Comparison of ENCODE assay signal across 11 mouse cellular contexts in genomic region chr17:10001071-10001591, GRCm38 (mm10).
A peak's percentile ranks its signal among the peaks of the same experiment; 100 is the strongest.
DNase-seq lines count a peak whose midpoint lies in the region; TF ChIP-seq lines count a peak whose summit lies in the region.
"Had no signal": no experiment of that assay in that cellular context is flagged by ENCODE, and none has a peak within 500 bp of the region (broad histone marks: within the 10 kb centered on the region; RNA-seq: fewer than 3 reads in every experiment).

No protein-coding gene starts in this region.

- DNase-seq in left cerebral cortex, postnatal 25 days (ENCODE audit: low spot score in 2 of 2): peak; percentile 12 to 30
- DNase-seq in left cerebral cortex, postnatal 4 days: no peak
- peak; percentile 35 for DNase-seq in gastrocnemius, postnatal 10 days
- peak; percentile 62 for DNase-seq in kidney, postnatal 10 days
- DNase-seq in ovary, postnatal 36 days (ENCODE audit: low spot score): peak; percentile 28
- DNase-seq in thymus, adult 2 months: no peak
- DNase-seq in forebrain, embryonic 10.5 days (ENCODE audit: extremely low spot score, low spot score): no peak
- no peak for DNase-seq in thymus, postnatal 36 days
- DNase-seq: cerebellum, adult 11-12 months had no signal

- H3K4me3 ChIP-seq in thymus, adult 2 months (ENCODE audit: control insufficient read depth, insufficient read depth, low read length): no peak overlapping the region
- H3K4me3 ChIP-seq in forebrain, embryonic 10.5 days: no peak overlapping the region
- H3K4me3 ChIP-seq: limb, embryonic 12.5 days; neural tube, embryonic 12.5 days had no signal

- TF ChIP-seq CTCF in thymus, adult 2 months (IDR thresholded peaks at IDR 0.05; ENCODE audit: borderline replicate concordance, control insufficient read depth, extremely low read depth, insufficient read depth, low read length, poor library complexity): no peak

- WGBS in thymus, adult 2 months: 93% methylated on average over 7 of the region's 7 CpGs
- WGBS in forebrain, embryonic 10.5 days: 87% methylated on average over 7 of the region's 7 CpGs

- no peaks in the 10 kb centered on the region for H3K9me3 ChIP-seq in forebrain, embryonic 10.5 days
- H3K9me3 ChIP-seq: limb, embryonic 12.5 days; neural tube, embryonic 12.5 days had no signal

- H3K27ac ChIP-seq in thymus, adult 2 months (ENCODE audit: control insufficient read depth, insufficient read depth, low read length): no peak overlapping the region
- no peak overlapping the region for H3K27ac ChIP-seq in forebrain, embryonic 10.5 days
- H3K27ac ChIP-seq: limb, embryonic 12.5 days; neural tube, embryonic 12.5 days had no signal

- H3K4me1 ChIP-seq in thymus, adult 2 months (replicated peaks; ENCODE audit: control insufficient read depth, insufficient read depth, low read length): no peaks in the 10 kb centered on the region
- H3K4me1 ChIP-seq in forebrain, embryonic 10.5 days: no peaks in the 10 kb centered on the region
- H3K4me1 ChIP-seq: limb, embryonic 12.5 days; neural tube, embryonic 12.5 days had no signal

- H3K27me3 ChIP-seq in thymus, adult 2 months (ENCODE audit: control insufficient read depth, insufficient read depth, low read length): no peaks in the 10 kb centered on the region
- H3K27me3 ChIP-seq in forebrain, embryonic 10.5 days (ENCODE audit: poor library complexity, severe bottlenecking): no peaks in the 10 kb centered on the region
- H3K27me3 ChIP-seq: limb, embryonic 12.5 days; neural tube, embryonic 12.5 days had no signal

- intact Hi-C loops in left cerebral cortex, postnatal 25 days (cut with DNase I): no loop called here
- intact Hi-C loops in left cerebral cortex, postnatal 4 days (cut with DNase I): no loop called here

- no peaks in the 10 kb centered on the region for H3K36me3 ChIP-seq in thymus, adult 2 months (ENCODE audit: control insufficient read depth, insufficient read depth, low read length)
- H3K36me3 ChIP-seq in forebrain, embryonic 10.5 days (replicated peaks): no peaks in the 10 kb centered on the region
- H3K36me3 ChIP-seq: limb, embryonic 12.5 days; neural tube, embryonic 12.5 days had no signal

- no peak for TF ChIP-seq POLR2A in thymus, adult 2 months (IDR thresholded peaks at IDR 0.05; ENCODE audit: control insufficient read depth, extremely low read depth, insufficient read depth, low read length, poor library complexity)

Comparison
In these comparisons a context has a peak if more than half of its experiments do, and no peak if none do; other contexts are left out.
1. DNase-seq: peak in left cerebral cortex, postnatal 25 days (2 of 2), gastrocnemius, postnatal 10 days (single experiment), kidney, postnatal 10 days (single experiment) and ovary, postnatal 36 days (single experiment); none in left cerebral cortex, postnatal 4 days (single experiment), thymus, adult 2 months (single experiment), forebrain, embryonic 10.5 days (single experiment) and thymus, postnatal 36 days (0 of 2).